Mouse (Mus musculus) frontal cortex, adult (tissue): ENCODE data around the gene Ttn.

ENCODE experiments used
- ATAC-seq: cut with Nextera tagmentation; 2 replicates; pipeline ENCODE4 v1.9.2; 2017; ENCODE audit warnings: mild to moderate bottlenecking, moderate library complexity, mixed read lengths; ENCODE audit not compliant: low TSS enrichment

Ttn gene

DNA sequence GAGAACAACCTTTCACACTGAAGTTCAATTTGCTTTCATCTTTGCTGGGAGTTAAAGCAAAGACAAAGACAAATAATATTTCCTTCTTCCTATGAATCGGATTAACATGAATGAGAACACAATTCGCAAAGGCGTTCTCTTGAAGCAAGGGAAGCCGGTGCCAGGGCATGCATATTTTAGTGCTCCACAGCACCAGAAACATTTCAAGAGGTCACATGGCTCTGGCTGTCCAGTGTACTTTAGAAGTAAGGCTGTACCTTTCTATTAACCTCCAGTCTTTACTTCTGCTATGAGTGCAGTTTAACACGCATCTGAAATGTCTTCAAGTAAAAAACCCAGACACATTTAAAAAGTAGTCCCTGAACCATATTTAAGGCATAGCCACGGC lies 20.3 kb downstream of the Ttn start:
- no peak for ATAC-seq

DNA sequence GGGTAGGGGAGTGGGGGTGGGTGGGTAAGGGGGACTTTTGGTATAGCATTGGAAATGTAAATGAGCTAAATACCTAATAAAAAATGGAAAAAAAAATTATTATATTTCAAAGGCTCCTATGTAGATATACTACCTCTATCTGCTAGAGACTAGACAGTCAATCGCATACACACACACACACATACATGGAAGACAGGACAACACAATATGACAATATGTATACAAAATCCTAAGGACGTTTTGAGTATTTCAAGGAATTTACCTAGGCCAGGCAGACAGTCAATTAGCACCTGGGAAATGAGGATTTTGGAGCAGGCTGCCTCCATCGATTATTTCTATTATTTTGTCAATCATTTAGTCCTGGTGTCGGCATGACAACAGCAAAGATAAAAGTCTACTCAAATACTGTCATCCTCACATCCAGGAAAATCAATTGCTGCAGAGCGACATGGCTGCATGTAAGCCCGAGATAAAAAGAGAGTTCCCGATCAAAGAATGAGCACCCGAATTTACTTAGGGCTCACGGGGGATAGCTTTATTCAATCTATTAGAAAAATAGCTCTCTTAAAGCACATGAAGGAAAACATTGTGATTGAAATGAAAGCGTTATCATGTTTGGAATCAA lies 20.8 kb downstream of the Ttn start:
- no peak for ATAC-seq

DNA sequence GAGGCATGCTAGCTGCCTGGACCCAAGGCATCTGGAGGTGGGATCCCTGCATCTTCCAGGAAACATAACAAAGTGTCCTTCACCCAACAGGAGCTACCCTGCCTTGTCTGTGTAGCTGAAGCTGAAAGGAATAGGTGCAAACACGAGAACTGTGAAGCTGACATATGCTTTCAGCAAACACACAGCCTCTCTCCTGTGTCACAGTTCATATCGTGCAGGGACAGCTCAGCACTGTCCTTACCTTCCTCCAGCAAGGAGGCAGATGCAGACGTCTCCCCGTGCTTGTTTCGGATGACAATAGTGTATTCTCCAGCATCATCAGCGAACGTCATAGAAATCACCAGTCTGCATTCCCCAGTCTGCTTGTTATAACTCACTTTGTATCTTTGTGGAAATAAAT lies 32.6 kb downstream of the Ttn start:
- no peak for ATAC-seq

DNA sequence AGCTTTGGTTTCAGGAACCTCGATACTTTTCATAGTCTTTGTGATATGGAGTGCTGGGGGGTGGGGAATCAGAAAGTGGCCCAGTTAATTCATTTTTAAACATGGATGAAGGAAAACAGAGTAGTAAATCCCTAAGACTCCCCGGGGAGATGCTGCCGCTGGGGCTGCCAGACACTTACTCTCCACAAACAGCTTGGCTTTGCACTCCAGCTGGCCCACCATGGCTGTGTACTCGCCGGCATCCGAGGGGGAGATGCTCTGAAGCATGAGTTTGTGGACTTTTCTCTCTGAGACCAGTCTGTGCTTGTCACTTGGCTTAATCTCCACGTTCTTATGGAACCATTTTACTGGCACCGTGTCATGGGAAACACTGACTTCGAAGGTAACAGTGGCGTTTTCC lies 43.8 kb downstream of the Ttn start:
- no peak for ATAC-seq

DNA sequence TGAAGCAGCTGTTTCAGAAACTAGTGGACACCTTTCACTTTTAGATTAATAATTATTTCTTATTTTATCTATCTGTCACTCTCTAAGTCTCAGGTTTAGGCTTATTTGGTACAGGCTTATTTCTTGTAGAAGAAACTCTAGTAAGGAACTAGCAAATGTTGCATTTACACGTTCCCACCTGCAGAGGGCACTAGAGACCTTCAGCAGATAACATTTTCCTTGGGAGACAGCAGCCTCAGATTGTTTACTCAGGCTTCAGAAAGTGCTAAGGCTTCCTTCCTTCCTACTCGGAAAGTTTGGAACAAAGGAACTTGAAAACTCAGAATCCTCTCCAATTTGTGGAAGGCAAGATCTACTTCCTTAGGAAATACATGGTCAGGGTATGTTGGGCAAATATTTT lies 52.6 kb downstream of the Ttn start:
- ATAC-seq = peak; percentile 71

DNA sequence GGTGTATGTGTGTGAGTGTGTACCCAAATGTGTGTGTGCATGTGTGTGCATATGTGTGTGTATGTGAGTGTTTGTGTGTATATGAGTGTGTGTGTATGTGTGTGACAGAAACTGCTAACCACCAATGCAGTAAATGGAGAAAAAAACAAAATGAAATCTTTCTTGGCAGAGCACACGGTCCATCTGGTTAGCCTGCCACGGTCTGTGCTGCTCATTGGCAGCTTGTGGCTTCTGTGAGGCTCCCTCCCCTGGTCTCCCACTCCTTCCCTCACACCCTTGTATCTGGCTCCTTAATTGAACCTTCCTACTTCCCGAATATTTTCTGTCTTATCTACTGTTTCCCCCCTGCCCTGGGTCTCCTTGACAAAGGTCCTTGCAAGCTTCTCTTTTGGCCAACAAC lies 53.5 kb downstream of the Ttn start:
- ATAC-seq = peak; percentile 64; the same call in 1 of the 2 replicates

DNA sequence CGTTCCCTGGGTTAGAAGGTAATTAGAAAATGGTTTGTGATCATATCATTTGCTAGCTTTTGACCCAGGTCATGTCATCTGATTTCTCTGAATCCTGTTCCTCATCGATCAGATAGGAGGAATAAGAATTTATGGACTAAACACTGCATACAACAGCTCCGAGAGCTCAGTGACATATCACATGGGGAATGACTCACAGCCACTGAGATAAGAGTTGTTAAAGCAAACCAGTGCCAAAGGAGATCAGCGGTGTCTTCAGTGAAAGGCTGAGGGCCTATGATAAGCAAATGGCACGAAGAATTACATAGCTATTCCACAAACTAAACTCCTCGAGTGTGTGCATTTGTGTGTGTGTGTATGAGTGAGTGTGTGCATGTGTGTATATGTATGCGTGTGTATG lies 54.0 kb downstream of the Ttn start:
- ATAC-seq = no peak

DNA sequence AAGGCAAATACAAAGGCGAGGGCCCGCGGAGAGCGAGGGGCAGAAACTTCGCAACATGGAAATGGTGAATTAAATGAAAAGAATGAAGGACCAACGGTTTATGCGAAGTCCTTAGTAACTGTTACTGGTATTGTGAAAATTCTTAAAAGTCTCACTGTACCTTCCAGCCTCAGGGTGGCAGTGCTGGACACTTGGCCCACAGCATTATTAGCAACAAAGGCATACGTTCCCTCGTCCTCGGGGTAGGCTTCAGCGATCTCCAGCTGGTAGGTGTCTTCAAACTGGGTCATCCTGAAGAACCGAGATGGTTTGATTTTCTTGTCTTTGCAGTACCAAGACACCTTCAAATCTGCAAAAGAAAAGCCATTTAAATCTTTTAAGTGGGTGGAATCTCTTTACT lies 55.4 kb downstream of the Ttn start:
- ATAC-seq = peak; percentile 58

DNA sequence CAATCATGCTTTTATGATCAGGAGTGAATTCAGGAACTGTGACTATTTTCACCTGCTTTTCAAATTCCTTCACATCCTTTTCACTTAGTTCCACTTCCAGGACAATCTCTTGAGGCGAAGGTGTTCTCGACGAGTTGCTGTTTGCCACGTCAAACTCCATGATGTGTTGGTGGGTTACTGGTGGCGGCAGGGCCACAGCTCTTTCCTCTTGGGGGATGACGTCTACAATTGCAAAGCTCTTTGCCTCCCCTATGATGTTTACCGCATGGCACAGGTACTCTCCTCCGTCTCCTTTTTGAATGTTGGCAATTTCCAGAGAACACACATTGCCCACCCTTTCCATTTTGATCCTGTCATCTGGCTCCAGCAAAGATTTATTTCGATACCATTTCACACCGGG lies 67.4 kb downstream of the Ttn start:
- no peak for ATAC-seq

DNA sequence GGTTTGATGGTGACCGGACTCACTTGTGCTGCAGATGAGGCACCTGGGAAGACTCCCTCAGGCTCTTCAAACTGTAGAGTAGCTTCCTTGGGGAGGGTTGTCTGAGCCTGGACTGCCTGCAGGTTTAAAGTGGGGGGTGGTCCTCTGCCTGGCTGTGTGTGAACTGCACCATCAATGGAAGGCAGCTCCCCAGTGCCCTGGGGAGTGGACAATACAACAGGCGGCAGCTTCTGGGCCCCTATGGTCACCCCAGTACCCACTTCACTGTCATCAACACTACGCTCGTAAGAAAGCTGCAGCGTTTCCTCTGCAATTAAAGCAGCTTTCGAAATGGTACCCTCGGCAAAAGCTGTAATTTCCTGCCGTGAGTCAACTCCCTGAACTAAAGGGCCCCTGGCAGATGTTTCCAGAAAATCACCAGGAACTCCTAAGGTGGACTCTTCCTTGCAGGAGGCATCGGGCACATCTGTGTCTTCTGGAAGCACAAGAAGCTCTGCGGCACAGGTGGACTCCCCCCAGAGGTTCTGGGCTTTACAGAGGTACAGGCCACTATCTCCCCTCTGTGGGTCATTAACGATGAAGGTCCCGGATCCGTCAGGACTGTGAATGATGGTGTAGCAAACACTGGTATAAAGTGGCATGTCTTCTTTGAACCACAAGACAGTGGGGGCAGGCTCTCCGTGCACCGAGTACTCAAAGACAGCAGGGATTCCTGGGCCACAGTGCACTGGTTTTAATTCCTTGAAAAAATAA lies 73.5 kb downstream of the Ttn start:
- no peak for ATAC-seq

DNA sequence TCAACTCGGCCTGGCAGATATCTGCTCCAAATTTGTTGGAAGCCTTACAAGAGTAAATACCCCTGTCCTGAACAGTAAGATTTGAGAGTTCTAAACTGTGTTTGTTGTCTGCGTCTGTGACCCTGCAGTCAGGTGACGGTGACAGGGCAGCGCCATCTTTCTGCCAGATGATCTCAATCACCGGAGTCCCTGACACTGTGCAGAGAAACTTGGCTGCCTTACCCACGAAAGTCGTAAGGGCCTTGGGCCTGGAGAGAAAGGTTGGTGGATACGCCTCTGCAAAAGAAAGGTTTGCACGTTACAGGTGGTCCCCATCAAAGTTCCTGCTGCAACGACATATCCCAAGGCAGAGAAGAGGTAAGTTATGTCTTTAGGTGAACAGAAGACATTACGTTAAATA lies 79.0 kb downstream of the Ttn start:
- ATAC-seq = no peak

DNA sequence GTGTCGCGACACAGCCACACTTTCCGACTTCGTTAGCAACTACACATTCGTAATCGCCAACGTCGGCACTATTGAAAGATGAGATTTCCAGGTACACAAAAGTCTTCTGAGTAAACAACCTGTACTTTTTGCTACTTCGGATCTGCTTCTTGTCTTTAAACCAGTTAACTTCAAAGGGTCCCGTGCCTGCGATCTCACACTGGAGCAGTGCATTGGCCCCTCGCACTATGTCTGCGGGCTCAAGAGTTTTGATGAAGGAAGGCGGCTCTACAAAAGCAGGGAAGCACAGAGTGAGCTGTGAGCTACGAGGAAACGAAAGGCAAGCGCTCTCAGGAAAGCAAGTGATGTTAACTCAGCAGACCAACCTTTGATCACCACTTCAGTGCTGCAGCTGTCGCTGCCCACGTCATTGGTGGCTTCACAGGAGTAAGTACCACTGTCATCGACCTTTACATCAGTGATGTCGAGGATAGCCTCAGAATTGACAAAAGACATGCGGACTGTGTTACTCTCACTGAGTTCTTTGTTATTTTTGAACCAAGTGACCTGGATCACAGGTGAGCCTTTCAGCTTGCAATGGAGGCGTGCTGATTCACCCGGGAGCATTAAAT lies 80.8 kb downstream of the Ttn start:
- ATAC-seq = no peak

DNA sequence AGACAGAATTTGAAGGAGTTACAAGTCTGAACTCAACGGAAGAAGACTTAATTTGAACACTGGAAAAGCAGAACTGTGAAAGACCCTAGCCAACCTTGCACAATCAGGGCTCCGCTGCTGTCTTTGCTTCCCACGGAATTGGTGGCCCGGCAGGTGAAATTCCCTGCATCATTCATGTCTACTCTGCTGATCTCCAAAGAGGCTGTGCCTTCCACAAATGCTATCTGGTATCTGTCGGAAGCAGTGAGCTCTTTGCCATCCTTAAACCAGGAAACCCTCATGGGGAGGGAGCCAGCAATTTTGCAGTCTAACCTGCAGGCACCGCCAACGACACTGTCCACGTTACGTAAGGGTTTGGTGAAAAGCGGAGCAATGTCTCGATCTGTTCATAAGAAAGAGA lies 82.5 kb downstream of the Ttn start:
- no peak for ATAC-seq

DNA sequence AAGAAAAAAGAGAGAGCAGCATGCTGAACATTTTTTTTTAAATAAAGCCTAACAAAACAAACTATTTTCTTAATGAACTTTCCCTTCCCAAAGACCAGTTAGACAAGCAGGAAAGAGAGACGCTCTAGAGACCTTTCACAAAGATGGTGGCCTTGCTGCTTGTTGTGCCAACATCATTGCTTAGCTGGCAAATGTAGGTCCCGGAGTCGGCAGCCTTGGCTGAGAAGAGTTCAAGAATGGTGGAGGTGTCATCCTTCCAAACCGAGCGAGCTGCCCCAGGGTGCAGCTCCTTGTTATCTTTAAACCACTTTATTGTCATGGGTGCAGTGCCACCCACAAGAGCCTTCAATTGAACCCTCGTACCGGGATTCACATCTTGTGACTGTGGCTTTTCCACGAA lies 85.4 kb downstream of the Ttn start:
- ATAC-seq = no peak

DNA sequence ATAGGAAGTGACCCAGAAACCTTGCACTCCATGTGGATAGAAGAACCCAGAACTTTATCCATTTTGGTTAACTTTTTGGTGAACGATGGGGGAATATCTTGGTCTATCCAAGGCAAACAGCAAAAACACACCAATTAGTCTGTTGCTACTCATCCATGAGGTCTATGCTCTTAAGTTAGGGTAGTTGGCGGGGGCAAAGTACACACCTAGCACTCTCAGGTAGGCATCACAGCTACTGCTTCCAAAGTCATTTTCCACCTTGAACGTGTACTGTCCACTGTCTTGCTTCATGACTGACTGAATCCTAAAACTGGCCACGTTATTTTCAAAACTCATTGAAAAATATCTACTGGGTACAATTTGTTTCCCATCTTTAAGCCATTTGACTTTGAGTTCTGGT lies 87.0 kb downstream of the Ttn start:
- no peak for ATAC-seq

DNA sequence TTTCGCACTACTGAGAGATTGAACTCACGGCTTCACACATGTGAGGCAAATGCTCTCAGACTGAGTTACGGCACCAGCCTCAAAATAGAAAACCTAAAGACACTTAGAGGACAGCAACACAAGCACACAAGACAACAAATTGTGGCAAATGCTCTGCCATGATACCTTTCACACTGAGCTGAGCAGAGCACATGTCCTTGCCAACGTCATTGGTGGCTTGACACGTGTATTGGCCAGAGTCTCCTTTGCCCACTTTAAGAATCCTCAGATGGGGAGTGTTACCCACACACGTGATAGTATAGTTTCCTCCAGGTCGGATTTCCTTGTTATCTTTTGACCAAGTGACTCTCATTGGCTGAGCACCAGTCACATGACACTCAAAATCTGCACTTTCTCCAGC lies 93.6 kb downstream of the Ttn start:
- no peak for ATAC-seq

DNA sequence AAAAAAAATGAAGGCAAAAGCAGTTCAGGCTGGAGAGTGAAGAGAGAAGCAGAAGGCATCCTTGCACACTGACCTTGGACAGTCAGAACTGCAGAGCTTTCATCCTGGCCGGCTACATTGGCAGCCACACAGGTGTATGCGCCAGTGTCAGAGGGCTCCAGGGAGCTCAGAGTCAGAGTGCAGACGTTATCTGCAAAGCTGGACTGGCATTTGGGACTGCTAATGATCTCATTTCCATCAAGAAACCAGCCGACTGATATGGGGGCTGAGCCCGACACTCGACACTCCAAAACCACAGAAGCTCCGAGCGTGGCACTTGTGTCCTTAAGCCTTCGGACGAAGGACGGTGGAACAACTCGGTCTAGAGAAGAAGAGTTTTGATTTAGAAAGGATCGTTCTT lies 96.5 kb downstream of the Ttn start:
- ATAC-seq = no peak

DNA sequence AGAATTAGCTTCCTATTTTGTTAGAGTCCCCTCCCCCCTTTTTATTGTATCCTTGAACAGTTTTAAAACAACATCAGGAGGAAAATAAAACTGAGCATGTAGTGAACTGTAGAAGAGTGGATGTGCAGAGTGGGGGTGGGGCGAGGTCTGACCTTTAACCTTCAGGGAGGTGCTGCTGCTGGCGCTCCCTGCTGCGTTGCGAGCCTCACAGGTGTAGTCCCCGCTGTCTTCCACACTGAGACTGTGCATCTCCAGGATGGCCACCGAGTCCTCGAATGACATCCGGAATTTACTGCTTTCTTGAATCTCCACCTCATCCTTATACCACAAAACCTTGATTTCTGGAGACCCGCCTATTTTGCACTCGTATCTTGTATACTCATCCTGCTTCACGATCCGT lies 100.9 kb downstream of the Ttn start:
- ATAC-seq = no peak

DNA sequence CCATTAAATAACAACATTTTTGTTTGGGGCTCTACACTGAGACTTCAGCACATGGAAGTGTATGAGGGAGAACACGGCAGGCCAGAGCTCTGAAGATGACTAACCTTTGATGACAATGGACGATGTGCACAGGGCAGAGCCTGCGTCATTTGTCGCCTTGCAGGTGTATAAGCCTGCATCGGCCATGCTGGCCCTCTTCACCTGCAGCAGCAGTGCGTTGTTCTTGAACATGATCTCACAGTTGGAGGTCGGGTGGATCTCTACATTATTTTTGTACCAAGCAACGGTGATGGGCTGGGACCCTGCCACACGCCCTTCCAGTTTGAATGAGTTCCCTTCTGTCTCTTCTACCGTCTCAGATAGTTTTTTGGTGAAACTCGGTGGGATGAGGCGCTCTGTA lies 106.8 kb downstream of the Ttn start:
- no peak for ATAC-seq

DNA sequence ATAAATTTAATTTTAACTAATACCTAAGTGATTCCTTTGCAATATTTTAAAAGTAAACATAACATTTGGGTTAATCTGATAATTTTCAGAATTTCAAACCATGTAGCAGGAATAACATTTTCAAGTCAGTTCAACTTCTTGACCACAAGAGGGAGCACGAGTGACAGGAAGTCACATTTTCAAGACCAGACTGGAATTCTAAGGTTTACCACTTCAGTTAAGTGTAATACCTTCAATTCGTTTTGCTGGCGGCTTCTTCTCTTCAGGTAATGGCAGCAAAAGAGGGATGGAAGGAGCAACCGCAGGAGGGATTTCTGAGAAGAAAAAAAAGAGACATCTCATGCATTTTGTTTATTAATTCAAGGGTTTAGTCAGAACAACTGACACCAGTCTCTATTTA lies 115.4 kb downstream of the Ttn start:
- peak; percentile 65; the same call in 1 of the 2 replicates for ATAC-seq

DNA sequence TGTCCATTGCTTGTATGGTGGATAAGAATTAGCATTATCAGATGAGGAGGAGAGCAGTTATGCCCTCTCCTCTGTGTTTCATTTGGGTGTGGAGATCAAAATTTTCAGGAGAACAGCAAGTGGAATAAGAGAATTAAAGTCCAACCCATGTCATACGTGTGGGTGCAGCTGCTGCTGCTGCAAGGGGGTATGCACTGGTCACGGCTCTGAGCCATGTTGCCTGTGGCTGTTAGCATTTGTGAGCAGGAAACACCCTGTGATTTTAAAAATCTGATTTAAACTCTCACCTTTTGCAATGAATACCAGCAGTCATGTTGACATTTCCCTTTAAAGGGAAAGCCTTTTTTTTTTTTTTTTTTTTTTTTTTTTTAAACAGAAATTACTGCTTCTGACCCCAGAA lies 116.8 kb downstream of the Ttn start:
- no peak for ATAC-seq

DNA sequence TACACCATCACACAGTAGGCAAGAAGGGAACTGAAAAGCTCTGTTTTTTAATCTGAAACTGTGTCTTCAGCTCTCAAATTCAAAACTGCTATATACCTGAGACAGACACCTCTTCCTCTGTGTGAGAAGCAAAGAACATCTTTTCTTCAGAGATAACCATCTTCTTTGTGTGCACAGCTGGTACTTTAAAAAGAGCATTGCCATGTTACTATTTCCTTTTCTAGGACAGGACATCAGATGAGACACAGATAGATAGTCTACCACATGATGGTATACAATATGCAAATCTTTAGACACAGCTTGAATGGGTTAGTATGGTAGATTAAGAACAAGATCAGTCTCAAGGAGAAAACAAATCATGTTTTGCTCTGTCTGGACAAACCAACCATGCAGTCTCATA lies 121.0 kb downstream of the Ttn start:
- ATAC-seq = no peak

DNA sequence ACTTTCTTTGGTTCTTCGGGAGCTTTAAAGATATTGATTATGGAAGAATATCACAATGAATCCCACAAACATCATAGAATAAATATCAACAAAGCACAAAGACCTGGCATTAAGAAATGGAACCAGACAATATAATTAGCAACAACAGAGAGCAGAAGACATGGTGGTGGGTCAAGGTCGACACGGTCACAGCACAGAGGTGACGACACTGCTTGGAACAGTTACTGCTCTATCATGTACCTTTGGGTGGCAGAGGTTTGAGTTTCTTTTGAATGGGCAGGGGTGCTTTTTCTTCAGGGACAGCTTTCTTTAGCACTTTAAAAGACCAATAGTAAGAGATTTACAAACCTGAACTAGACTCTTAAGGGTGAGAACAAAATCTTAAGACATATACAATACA lies 132.3 kb downstream of the Ttn start:
- no peak for ATAC-seq

DNA sequence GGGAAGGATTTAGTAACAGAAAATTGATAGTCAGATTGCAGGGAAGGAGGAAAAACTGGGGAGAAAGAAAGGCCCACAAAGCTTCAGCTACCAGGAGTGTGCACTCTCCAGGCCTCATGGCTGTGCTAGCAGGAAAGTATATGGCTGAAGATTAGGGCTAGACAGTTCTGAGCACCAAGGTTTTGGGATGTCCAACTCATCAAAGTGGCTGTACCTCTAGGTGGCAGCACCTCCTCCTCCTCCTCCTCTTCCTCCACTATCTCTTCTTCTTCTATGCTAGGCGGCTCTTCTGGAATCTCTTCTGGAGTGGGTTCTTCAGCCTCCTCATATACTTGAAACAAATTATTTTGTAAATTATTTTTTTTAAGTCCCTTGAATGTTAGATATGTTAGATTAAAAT lies 139.2 kb downstream of the Ttn start:
- no peak for ATAC-seq
